Mouse (Mus musculus): ENCODE data around the gene Shb. TPM values are rescaled to one million over a fixed set of nuclear protein-coding genes. Genes with fewer than 3 reads are reported as not detected.

The Shb gene
- polyA plus RNA-seq, 1 experiment from 2014 or later = 2.9 TPM

GRCm38 (mm10) chr4:45480595-45480994, 51.7 kb downstream of the Shb start:
- Histone ChIP-seq H3K4me2 (no peak overlapping the region), H3K27ac (replicated peaks) (peak overlapping the region; percentile 97; the same call in 1 of the 2 replicates), H3K27me3 (no peaks in the 10 kb centered on the region), H3K4me3 (replicated peaks) (no peak overlapping the region), H3K36me3 (replicated peaks) (peaks cover 1% of the 10 kb centered on the region), H3K9me3 (replicated peaks) (no peaks in the 10 kb centered on the region), H3K9ac (no peak overlapping the region), H3K4me1 (replicated peaks) (peaks cover 95% of the 10 kb centered on the region)
- 58% methylated on average over 3 of the region's 3 CpGs for WGBS (ENCODE audit: insufficient replicate concordance)
- ATAC-seq (ENCODE audit: insufficient read depth) = no peak

GRCm38 (mm10) chr4:45479433-45479832, 52.8 kb downstream of the Shb start:
- Histone ChIP-seq H3K4me2 (no peak overlapping the region), H3K27ac (replicated peaks) (no peak overlapping the region), H3K4me3 (replicated peaks) (no peak overlapping the region), H3K4me1 (replicated peaks) (peaks cover 95% of the 10 kb centered on the region), H3K9me3 (replicated peaks) (no peaks in the 10 kb centered on the region), H3K27me3 (no peaks in the 10 kb centered on the region), H3K36me3 (replicated peaks) (no peaks in the 10 kb centered on the region; the same call in 1 of the 2 replicates), H3K9ac (no peak overlapping the region)
- WGBS (ENCODE audit: insufficient replicate concordance) = 77% methylated on average over 10 of the region's 10 CpGs
- ATAC-seq (ENCODE audit: insufficient read depth) = no peak

DNA sequence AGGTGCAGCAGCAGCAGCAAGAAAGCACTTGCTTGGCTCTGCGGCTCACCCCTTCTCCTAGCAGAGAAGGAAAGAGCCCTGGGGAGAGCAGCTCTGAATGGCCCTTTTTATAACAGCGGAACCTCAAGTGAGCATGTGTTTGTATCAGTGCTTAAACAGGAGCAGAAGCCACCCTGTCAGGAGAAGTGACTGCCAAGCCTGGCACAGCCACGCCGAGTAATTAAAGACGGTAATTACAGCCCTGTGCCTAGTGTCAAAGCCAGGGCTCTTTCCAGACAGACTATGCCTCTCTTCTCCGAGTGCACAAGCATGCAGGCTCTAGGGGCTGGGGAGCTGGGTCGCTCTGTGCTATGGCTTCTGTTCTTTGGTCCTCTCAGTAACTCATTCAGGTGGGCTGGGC, 54.1 kb downstream of the Shb start:
- 79% methylated on average over 7 of the region's 7 CpGs for WGBS (ENCODE audit: insufficient replicate concordance)
- H3K9me3 ChIP-seq (replicated peaks) = no peaks in the 10 kb centered on the region
- H3K4me2 ChIP-seq = no peak overlapping the region
- peak overlapping the region; percentile 19; the same call in 1 of the 2 replicates for H3K27ac ChIP-seq (replicated peaks)
- peaks cover 94% of the 10 kb centered on the region for H3K4me1 ChIP-seq (replicated peaks)
- no peak for ATAC-seq (ENCODE audit: insufficient read depth)
- no peaks in the 10 kb centered on the region; the same call in 1 of the 2 replicates for H3K36me3 ChIP-seq (replicated peaks)
- no peak overlapping the region for H3K9ac ChIP-seq
- no peaks in the 10 kb centered on the region for H3K27me3 ChIP-seq
- H3K4me3 ChIP-seq (replicated peaks) = no peak overlapping the region

DNA sequence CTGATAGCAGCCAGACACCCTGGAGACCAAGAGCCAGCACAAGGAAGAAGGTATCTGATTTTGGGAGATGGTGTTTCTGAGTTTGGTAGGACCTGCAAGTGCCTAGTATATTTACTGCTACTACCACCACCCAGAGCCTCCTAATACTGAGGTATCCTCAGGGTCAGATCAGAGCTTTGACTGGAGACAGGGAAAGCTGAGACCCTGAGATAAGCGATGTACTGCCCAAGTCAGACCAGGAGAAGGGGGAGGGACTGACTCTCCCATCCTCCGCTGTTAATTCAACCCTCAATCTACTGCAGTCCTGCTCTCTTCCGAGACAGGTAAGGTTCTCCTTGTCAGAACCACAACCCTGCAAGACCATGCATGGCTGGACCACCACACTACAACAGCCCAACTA, 55.2 kb downstream of the Shb start:
- Histone ChIP-seq H3K36me3 (replicated peaks) (no peaks in the 10 kb centered on the region; the same call in 1 of the 2 replicates), H3K27ac (replicated peaks) (no peak overlapping the region), H3K27me3 (no peaks in the 10 kb centered on the region), H3K4me3 (replicated peaks) (no peak overlapping the region), H3K4me1 (replicated peaks) (peaks cover 94% of the 10 kb centered on the region), H3K4me2 (no peak overlapping the region), H3K9me3 (replicated peaks) (no peaks in the 10 kb centered on the region), H3K9ac (no peak overlapping the region)
- ATAC-seq (ENCODE audit: insufficient read depth) = 0 out of 2 replicates have a peak, but pooled peaks have one; percentile 21
- WGBS (ENCODE audit: insufficient replicate concordance) = 44% methylated on average over 3 of the region's 3 CpGs

DNA sequence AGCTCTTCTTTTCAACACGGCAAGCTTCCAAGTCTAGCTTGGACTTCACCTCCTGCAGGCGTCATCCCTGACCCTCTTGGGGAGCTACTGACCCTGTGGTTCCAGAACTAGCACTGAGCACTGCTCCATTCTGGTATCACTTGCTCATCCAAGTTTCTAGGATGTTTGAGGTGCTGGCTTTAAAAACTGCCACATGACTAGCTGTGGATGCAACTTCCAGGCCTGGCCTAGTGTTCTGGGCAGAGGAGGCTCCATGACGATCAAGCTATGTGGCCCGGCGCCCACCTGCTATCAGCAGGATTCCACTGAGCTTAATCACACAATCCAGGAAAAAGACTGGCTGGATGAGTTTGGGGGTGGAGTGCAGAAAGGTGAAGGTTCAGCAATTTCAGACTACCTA, 57.4 kb downstream of the Shb start:
- Histone ChIP-seq H3K4me3 (replicated peaks) (no peak overlapping the region), H3K9me3 (replicated peaks) (no peaks in the 10 kb centered on the region), H3K27ac (replicated peaks) (peak overlapping the region; percentile 16; the same call in 1 of the 2 replicates), H3K4me1 (replicated peaks) (peaks cover 76% of the 10 kb centered on the region), H3K9ac (no peak overlapping the region; the same call in 1 of the 2 replicates), H3K27me3 (no peaks in the 10 kb centered on the region), H3K4me2 (no peak overlapping the region), H3K36me3 (replicated peaks) (peaks cover 5% of the 10 kb centered on the region; the same call in 1 of the 2 replicates)
- no peak for ATAC-seq (ENCODE audit: insufficient read depth)
- 79% methylated on average over 5 of the region's 5 CpGs for WGBS (ENCODE audit: insufficient replicate concordance)

- no peak for ATAC-seq (ENCODE audit: insufficient read depth)
- peaks cover 72% of the 10 kb centered on the region for H3K4me1 ChIP-seq (replicated peaks)
- no peak overlapping the region for H3K4me3 ChIP-seq (replicated peaks)
- H3K27me3 ChIP-seq = no peaks in the 10 kb centered on the region
- no peak overlapping the region for H3K27ac ChIP-seq (replicated peaks)
- H3K9me3 ChIP-seq (replicated peaks) = no peaks in the 10 kb centered on the region
- H3K36me3 ChIP-seq (replicated peaks) = peaks cover 5% of the 10 kb centered on the region; the same call in 1 of the 2 replicates
- WGBS (ENCODE audit: insufficient replicate concordance) = 81% methylated on average over 4 of the region's 4 CpGs
- no peak overlapping the region for H3K4me2 ChIP-seq
- no peak overlapping the region for H3K9ac ChIP-seq
Observed at GRCm38 (mm10) chr4:45474131-45474530, 58.1 kb downstream of the Shb start.

GRCm38 (mm10) chr4:45473129-45473528, 59.1 kb downstream of the Shb start:
- 29% methylated on average over 11 of the region's 11 CpGs for WGBS (ENCODE audit: insufficient replicate concordance)
- no peak for ATAC-seq (ENCODE audit: insufficient read depth)
- H3K9me3 ChIP-seq (replicated peaks) = no peaks in the 10 kb centered on the region
- no peaks in the 10 kb centered on the region for H3K27me3 ChIP-seq
- peaks cover 69% of the 10 kb centered on the region for H3K4me1 ChIP-seq (replicated peaks)
- no peak overlapping the region for H3K4me3 ChIP-seq (replicated peaks)
- peaks cover 5% of the 10 kb centered on the region; the same call in 1 of the 2 replicates for H3K36me3 ChIP-seq (replicated peaks)
- H3K27ac ChIP-seq (replicated peaks) = 0 out of 2 replicates have a peak overlapping the region, but pooled peaks have one; percentile 14
- H3K4me2 ChIP-seq = no peak overlapping the region
- peak overlapping the region; percentile 8; the same call in 1 of the 2 replicates for H3K9ac ChIP-seq

DNA sequence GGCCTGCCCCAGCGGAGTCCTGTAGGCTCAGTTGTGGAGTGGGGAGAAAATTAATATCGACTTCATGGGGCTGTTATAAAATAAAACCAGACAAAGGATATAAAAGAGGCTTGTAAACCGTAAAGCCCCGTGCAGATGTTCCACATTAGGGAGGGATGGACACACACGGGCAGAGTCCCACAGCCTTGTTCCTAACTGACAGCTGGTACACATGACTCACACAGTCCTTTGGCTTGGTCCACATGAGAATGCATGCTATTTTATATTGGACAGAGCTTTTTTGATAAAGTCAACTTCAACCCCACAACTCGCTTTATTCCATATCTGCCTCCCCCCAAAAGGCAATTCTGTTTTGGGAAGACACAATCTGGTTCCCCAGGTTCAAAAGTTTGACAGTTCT, 59.6 kb downstream of the Shb start:
- H3K9ac ChIP-seq = peak overlapping the region; percentile 8; the same call in 1 of the 2 replicates
- whole genome bisulfite sequencing (ENCODE audit: insufficient replicate concordance) = 74% methylated on average over 6 of the region's 6 CpGs
- H3K9me3 ChIP-seq (replicated peaks) = no peaks in the 10 kb centered on the region
- H3K4me2 ChIP-seq = no peak overlapping the region
- ATAC-seq (ENCODE audit: insufficient read depth) = no peak
- peaks cover 68% of the 10 kb centered on the region for H3K4me1 ChIP-seq (replicated peaks)
- peaks cover 5% of the 10 kb centered on the region; the same call in 1 of the 2 replicates for H3K36me3 ChIP-seq (replicated peaks)
- H3K27ac ChIP-seq (replicated peaks) = 0 out of 2 replicates have a peak overlapping the region, but pooled peaks have one; percentile 14
- H3K27me3 ChIP-seq = no peaks in the 10 kb centered on the region
- H3K4me3 ChIP-seq (replicated peaks) = no peak overlapping the region

DNA sequence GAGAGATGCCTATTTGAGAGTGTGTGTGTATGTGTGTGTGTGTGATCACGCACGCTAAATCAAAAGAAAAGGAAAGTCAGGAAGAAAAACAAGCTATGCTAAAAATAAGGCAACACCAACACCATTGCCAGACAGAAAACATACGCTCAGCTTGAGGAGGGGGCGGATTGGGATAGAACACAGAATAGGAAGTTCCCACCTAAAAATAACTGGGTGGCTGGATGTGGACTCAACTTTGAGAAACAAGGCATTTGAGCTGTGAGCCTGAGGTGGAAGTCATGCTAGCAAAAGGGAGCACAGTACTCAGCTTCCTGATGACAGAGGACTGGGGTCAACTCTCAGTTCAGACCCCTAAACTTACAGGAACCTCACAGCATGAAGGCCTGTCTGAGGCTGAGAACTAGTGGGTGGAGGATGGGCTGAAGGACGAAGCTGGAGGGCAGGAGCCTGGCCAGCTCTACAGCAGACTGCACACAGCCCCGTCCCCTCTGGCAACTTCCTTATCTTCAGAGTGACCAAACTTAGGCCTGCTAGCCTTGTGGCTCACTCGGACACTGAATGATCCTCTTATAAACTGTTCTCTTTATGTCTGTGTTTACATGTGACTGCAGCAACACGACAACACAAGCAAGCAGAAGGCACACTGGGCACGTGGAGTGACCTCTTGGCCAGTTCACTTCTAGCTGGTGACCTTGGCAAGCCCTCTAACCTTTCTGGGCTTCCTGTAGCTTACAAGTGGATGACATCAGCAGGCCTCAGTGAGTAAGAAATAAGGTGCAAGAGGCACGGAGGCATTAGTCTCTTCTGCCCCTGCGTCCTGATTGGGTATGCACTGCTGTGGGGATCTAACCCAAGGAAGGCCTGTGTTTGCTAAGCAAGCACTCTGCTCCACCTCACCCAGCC, 60.4 kb downstream of the Shb start:
- H3K27ac ChIP-seq (replicated peaks) = 0 out of 2 replicates have a peak overlapping the region, but pooled peaks have one; percentile 8
- ATAC-seq (ENCODE audit: insufficient read depth) = no peak
- no peaks in the 10 kb centered on the region for H3K9me3 ChIP-seq (replicated peaks)
- WGBS (ENCODE audit: insufficient replicate concordance) = 53% methylated on average over 11 of the region's 11 CpGs
- no peak overlapping the region for H3K9ac ChIP-seq
- H3K36me3 ChIP-seq (replicated peaks) = peaks cover 5% of the 10 kb centered on the region; the same call in 1 of the 2 replicates
- no peak overlapping the region for H3K4me2 ChIP-seq
- H3K4me1 ChIP-seq (replicated peaks) = peaks cover 68% of the 10 kb centered on the region
- no peaks in the 10 kb centered on the region for H3K27me3 ChIP-seq
- no peak overlapping the region for H3K4me3 ChIP-seq (replicated peaks)

GRCm38 (mm10) chr4:45469057-45469456, 63.2 kb downstream of the Shb start:
- H3K27ac ChIP-seq (replicated peaks) = no peak overlapping the region
- no peak for ATAC-seq (ENCODE audit: insufficient read depth)
- H3K4me1 ChIP-seq (replicated peaks) = peaks cover 62% of the 10 kb centered on the region

GRCm38 (mm10) chr4:45468507-45468906, 63.8 kb downstream of the Shb start:
- Histone ChIP-seq H3K4me3 (replicated peaks) (no peak overlapping the region), H3K27me3 (no peaks in the 10 kb centered on the region), H3K9me3 (replicated peaks) (no peaks in the 10 kb centered on the region), H3K36me3 (replicated peaks) (peaks cover 10% of the 10 kb centered on the region; the same call in 1 of the 2 replicates), H3K4me1 (replicated peaks) (peaks cover 59% of the 10 kb centered on the region), H3K4me2 (no peak overlapping the region), H3K9ac (no peak overlapping the region), H3K27ac (replicated peaks) (no peak overlapping the region)
- WGBS (ENCODE audit: insufficient replicate concordance) = 66% methylated on average over 6 of the region's 6 CpGs
- no peak for ATAC-seq (ENCODE audit: insufficient read depth)

More at GRCm38 (mm10) chr4:45469057-45469456, 63.2 kb downstream of the Shb start:
- Histone ChIP-seq H3K4me2 (no peak overlapping the region), H3K36me3 (replicated peaks) (peaks cover 10% of the 10 kb centered on the region; the same call in 1 of the 2 replicates), H3K9ac (no peak overlapping the region), H3K27me3 (no peaks in the 10 kb centered on the region), H3K4me3 (replicated peaks) (no peak overlapping the region), H3K9me3 (replicated peaks) (no peaks in the 10 kb centered on the region)
- 65% methylated on average over 6 of the region's 6 CpGs for WGBS (ENCODE audit: insufficient replicate concordance)
